Mouse (Mus musculus): Measurements from ENCODE around the gene Prdm15.

DNA sequence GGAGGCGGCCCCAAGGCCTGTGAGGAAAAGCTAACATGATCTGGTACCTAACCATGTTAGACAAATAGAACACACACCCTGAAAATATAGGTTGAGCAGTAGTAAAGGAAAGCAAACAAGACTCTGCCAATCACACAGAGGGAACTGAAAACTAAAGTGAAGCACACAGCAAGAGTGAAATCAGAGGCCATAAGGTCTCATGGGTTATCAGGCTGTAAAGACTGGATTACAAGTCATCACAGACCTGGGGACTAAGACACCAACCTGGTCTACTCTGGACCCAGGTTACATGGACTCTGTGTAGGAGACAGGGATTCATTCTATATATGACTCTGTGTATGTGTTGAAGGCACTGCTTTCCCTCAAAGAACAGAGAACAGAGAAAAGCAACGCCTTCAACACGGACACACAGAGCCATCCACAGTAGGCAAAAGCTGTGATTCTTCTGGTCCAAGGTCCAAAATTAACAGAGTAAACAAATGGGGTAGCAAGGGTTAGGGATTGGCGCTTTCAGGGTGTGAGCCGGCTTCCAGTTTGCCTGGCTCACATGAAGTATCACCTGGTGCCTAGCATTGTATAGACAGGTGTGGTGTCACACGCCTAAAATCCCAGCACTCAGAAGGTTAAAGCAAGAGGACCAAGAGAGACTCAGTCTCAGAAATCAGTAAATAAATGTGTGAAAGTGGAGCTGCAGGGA is 28.2 kb downstream of the Prdm15 start:
- TF ChIP-seq CTCF (IDR thresholded peaks at IDR 0.05; ENCODE audit: control insufficient read depth, insufficient read depth, low read length) (no peak), POLR2A (IDR thresholded peaks at IDR 0.05; ENCODE audit: borderline replicate concordance, control insufficient read depth, low read depth, low read length) (no peak)
